Mouse (Mus musculus): ENCODE data around the gene Trmt10a. TPM values are rescaled to one million over a fixed set of nuclear protein-coding genes. Genes with fewer than 3 reads are reported as not detected.
"Not testable (repeated sequence)": the region's sequence is repeated elsewhere in the genome, so short reads cannot be mapped to it uniquely, and the experiment has no call there.

Trmt10a gene
- polyA plus RNA-seq, 1 experiment from 2014 or later, result 7.0 TPM

DNA sequence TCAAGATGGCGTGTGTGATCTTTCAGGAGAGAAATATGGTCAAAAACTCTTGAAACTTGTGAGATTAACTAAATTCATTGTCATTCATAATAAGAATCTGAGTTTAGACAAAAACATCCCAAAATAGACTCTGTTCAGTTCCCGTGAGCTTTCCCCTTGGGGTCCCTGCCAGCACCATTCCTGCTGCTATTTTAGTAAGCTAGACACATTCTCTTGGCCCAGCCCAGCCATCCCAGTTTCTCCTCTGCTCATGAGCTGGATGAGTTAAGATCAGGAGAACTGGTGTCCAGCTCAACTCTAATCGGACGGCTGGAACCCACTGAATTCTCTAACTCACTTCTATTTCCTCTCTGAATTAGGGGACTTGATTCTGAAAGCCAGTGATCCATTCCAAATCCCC is 26.4 kb upstream of the Trmt10a start:
- WGBS, result 93% methylated on average over 4 of the region's 4 CpGs
- H3K27me3 ChIP-seq, result no peaks in the 10 kb centered on the region
- H3K36me3 ChIP-seq, result no peaks in the 10 kb centered on the region
- no peaks in the 10 kb centered on the region for H3K4me1 ChIP-seq
- no peak overlapping the region for H3K4me2 ChIP-seq (replicated peaks)
- no peak overlapping the region for H3K27ac ChIP-seq (replicated peaks)
- ATAC-seq (replicated peaks), result no peak
- no peak overlapping the region for H3K9ac ChIP-seq (replicated peaks)
- no peak overlapping the region for H3K4me3 ChIP-seq
- no peaks in the 10 kb centered on the region for H3K9me3 ChIP-seq

DNA sequence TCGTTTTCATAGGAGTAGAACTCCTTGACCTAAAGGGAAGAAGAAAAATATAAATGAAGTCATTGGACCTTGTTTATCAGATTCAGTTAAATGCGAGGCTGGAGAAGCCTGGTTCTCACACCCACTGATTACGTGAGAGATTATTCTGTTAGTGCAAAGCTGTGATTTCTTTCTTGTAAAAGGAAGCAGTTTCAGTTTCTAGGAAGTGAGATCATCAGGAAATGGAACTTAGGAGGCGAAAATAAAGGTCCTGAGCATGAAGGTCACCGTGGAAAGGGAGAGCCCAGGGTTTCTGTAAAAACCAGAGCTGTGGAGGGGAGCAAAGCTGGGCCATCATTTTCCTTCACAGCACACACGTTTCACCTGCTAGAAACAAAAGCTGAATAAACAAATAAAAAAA is 24.9 kb upstream of the Trmt10a start:
- H3K4me3 ChIP-seq, result no peak overlapping the region
- no peaks in the 10 kb centered on the region for H3K4me1 ChIP-seq
- H3K27ac ChIP-seq (replicated peaks), result no peak overlapping the region
- no peak overlapping the region for H3K4me2 ChIP-seq (replicated peaks)
- H3K9me3 ChIP-seq, result no peaks in the 10 kb centered on the region
- no peaks in the 10 kb centered on the region for H3K27me3 ChIP-seq
- WGBS, result 73% methylated on average over 6 of the region's 6 CpGs
- no peak overlapping the region for H3K9ac ChIP-seq (replicated peaks)
- H3K36me3 ChIP-seq, result no peaks in the 10 kb centered on the region
- no peak for ATAC-seq (replicated peaks)

GRCm38 (mm10) chr3:138118831-138119230 is 24.4 kb upstream of the Trmt10a start:
- Histone ChIP-seq H3K4me3 (no peak overlapping the region), H3K9me3 (no peaks in the 10 kb centered on the region), H3K36me3 (no peaks in the 10 kb centered on the region), H3K4me2 (replicated peaks) (no peak overlapping the region), H3K27me3 (no peaks in the 10 kb centered on the region), H3K27ac (replicated peaks) (no peak overlapping the region), H3K4me1 (no peaks in the 10 kb centered on the region), H3K9ac (replicated peaks) (no peak overlapping the region)
- WGBS, result 78% methylated on average over 14 of the region's 14 CpGs
- no peak for ATAC-seq (replicated peaks)

- 93% methylated on average over 16 of the region's 16 CpGs for WGBS
- H3K4me3 ChIP-seq, result no peak overlapping the region
- no peak overlapping the region for H3K27ac ChIP-seq (replicated peaks)
- no peak for ATAC-seq (replicated peaks)
- no peaks in the 10 kb centered on the region for H3K36me3 ChIP-seq
- no peaks in the 10 kb centered on the region for H3K4me1 ChIP-seq
- H3K9ac ChIP-seq (replicated peaks), result no peak overlapping the region
- no peaks in the 10 kb centered on the region for H3K9me3 ChIP-seq
- H3K27me3 ChIP-seq, result no peaks in the 10 kb centered on the region
- H3K4me2 ChIP-seq (replicated peaks), result no peak overlapping the region
These were observed 23.7 kb upstream of the Trmt10a start for GRCm38 (mm10) chr3:138119444-138120105.

DNA sequence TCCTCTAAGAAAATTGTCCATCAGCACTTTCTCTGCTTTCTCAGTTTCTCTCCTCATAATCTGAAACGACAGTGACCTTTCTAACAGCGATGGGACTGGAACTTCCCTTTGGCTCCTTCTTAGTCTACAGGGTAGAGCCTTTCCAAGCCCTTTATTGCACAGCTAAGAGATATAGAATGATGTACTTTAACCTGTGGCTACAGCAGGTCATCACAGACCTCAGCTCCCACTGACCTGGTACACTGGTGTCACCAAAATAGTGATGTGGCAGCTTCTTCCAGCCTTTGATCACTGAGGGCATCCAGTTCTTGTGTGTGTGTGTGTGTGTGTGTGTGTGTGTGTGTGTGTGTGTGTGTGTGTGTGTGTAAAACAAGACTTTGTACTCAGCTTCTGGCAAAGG is 21.8 kb upstream of the Trmt10a start:
- 91% methylated on average over 2 of the region's 2 CpGs for WGBS

DNA sequence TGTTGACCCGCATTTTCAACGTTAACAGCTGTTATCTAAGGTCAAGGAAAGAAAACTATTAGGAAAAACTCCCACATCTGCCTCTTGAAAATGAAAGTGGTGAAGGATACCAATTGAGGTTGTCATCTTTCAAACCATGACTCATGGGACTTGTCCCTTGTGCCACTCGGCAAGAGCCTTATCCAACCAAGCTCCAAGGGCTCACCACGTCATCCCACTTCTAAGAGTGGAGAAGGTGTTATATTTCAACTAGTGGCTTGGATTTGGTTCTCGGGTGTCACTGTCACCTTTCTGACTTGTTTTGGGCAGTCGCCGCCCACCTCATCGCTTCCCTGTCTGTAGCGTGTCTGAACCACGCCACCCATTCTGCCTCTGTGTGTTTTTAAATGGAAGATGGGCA is 19.4 kb upstream of the Trmt10a start:
- no peak overlapping the region for H3K9ac ChIP-seq (replicated peaks)
- ATAC-seq (replicated peaks), result no peak
- H3K4me3 ChIP-seq, result no peak overlapping the region
- H3K36me3 ChIP-seq, result no peaks in the 10 kb centered on the region
- H3K27me3 ChIP-seq, result no peaks in the 10 kb centered on the region
- H3K27ac ChIP-seq (replicated peaks), result no peak overlapping the region
- 93% methylated on average over 10 of the region's 10 CpGs for WGBS
- H3K4me2 ChIP-seq (replicated peaks), result no peak overlapping the region
- no peaks in the 10 kb centered on the region for H3K4me1 ChIP-seq
- no peaks in the 10 kb centered on the region for H3K9me3 ChIP-seq

More for the DNA sequence above, 21.8 kb upstream of the Trmt10a start:
- Histone ChIP-seq H3K9me3 (no peaks in the 10 kb centered on the region), H3K27ac (replicated peaks) (no peak overlapping the region), H3K36me3 (no peaks in the 10 kb centered on the region), H3K27me3 (no peaks in the 10 kb centered on the region), H3K4me1 (no peaks in the 10 kb centered on the region), H3K4me2 (replicated peaks) (no peak overlapping the region), H3K4me3 (no peak overlapping the region), H3K9ac (replicated peaks) (no peak overlapping the region)
- ATAC-seq (replicated peaks), result no peak

- ATAC-seq (replicated peaks), result no peak
- Histone ChIP-seq H3K4me1 (peaks cover 5% of the 10 kb centered on the region; the same call in 1 of the 2 replicates), H3K9me3 (no peaks in the 10 kb centered on the region), H3K4me2 (replicated peaks) (no peak overlapping the region), H3K4me3 (no peak overlapping the region), H3K27ac (replicated peaks) (no peak overlapping the region), H3K36me3 (no peaks in the 10 kb centered on the region), H3K27me3 (no peaks in the 10 kb centered on the region), H3K9ac (replicated peaks) (no peak overlapping the region)
- WGBS, result 95% methylated on average over 6 of the region's 6 CpGs
These were observed 14.1 kb upstream of the Trmt10a start for GRCm38 (mm10) chr3:138129110-138129509.

DNA sequence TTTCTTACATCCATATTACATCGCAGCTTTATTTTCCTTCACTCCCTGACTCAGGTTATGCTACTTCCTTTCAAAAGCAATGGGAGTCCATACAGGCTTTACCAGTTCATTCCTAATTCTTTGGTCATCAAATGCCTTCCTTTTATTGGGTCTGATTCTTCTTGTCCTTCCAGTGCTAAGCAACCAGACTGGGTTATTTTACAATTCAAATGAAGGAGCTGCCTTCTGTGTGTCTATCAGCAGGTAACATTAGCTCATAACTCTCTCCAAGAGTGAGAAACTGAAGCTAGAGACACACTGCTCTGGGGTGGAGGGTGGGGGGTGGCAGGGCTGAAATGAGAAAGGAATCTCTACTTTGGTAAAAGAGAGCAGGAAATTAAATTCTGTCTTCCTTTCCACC is 12.6 kb upstream of the Trmt10a start:
- no peak for ATAC-seq (replicated peaks)
- Histone ChIP-seq H3K27me3 (no peaks in the 10 kb centered on the region), H3K36me3 (no peaks in the 10 kb centered on the region), H3K4me2 (replicated peaks) (no peak overlapping the region), H3K4me3 (no peak overlapping the region), H3K27ac (replicated peaks) (no peak overlapping the region), H3K9me3 (no peaks in the 10 kb centered on the region), H3K9ac (replicated peaks) (no peak overlapping the region), H3K4me1 (peaks cover 5% of the 10 kb centered on the region; the same call in 1 of the 2 replicates)
- WGBS, result 33% methylated on average over 1 of the region's 1 CpGs

DNA sequence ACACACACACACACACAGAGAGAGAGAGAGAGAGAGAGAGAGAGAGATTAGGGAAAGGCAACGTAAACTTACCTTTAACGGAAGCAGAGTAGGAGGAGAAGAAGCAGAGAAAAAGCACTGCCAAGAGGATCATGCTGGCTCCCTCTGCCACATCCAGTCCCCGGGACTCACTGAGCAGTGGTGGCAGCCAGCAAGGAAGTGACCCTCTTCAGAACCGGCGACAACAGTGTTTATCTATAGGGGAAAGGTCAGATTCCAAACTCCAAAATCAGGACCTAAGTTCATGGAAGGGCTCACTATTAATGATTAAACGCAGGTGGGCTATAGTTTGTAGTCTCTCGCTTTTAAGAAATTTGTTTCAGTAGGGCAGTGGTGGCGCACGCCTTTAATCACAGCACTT is 12.1 kb upstream of the Trmt10a start:
- WGBS, result 67% methylated on average over 9 of the region's 9 CpGs
- no peaks in the 10 kb centered on the region for H3K27me3 ChIP-seq
- H3K27ac ChIP-seq (replicated peaks), result no peak overlapping the region
- H3K9me3 ChIP-seq, result no peaks in the 10 kb centered on the region
- H3K36me3 ChIP-seq, result no peaks in the 10 kb centered on the region
- H3K4me1 ChIP-seq, result peaks cover 5% of the 10 kb centered on the region; the same call in 1 of the 2 replicates
- ATAC-seq (replicated peaks), result no peak
- H3K4me3 ChIP-seq, result no peak overlapping the region
- H3K4me2 ChIP-seq (replicated peaks), result no peak overlapping the region
- no peak overlapping the region for H3K9ac ChIP-seq (replicated peaks)

DNA sequence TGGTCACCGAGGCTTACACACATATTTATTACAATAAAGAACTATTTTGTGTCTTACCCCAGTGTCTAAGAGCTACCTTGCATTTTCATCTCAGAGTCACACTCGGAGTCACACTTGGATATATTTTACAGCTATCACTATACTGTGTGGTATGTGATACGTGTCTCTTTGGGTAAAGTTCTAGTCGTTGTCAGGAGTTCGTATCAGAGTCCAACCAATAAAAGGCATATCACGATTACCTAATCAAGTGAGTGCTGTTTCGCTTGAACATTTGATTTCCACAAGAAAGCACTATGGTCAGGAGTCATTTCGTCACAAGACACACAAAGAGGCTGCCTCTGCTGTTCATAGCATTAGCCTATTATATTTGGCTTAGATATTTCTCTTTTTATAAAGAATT is 9.8 kb upstream of the Trmt10a start:
- Histone ChIP-seq H3K4me2 (replicated peaks) (no peak overlapping the region), H3K4me1 (peaks cover 5% of the 10 kb centered on the region; the same call in 1 of the 2 replicates), H3K4me3 (no peak overlapping the region), H3K36me3 (no peaks in the 10 kb centered on the region), H3K27ac (replicated peaks) (no peak overlapping the region), H3K9ac (replicated peaks) (no peak overlapping the region), H3K27me3 (no peaks in the 10 kb centered on the region), H3K9me3 (no peaks in the 10 kb centered on the region)
- WGBS, result 89% methylated on average over 8 of the region's 8 CpGs
- no peak for ATAC-seq (replicated peaks)

DNA sequence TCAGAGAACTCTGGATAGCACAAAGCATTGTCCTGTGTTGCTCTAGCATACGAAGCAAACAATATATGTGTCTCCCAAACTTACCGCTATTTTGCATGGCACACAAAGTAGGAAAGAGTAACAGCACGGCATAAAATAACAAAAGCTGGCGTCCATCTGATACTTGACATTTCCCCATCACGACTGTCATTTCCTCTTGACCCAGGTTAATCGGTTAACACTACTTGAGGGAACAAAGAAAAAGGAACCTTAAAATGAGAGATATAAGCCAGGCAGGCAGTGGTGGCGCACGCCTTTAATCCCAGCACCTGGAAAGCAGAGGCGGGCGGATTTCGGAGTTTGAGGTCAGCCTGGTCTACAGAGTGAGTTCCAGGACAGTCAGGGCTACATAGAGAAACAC is 9.3 kb upstream of the Trmt10a start:
- 87% methylated on average over 11 of the region's 11 CpGs for WGBS
- peaks cover 5% of the 10 kb centered on the region; the same call in 1 of the 2 replicates for H3K4me1 ChIP-seq
- H3K9ac ChIP-seq (replicated peaks), result no peak overlapping the region
- no peaks in the 10 kb centered on the region for H3K27me3 ChIP-seq
- H3K9me3 ChIP-seq, result no peaks in the 10 kb centered on the region
- H3K36me3 ChIP-seq, result no peaks in the 10 kb centered on the region
- H3K4me2 ChIP-seq (replicated peaks), result no peak overlapping the region
- no peak overlapping the region for H3K4me3 ChIP-seq
- ATAC-seq (replicated peaks), result no peak
- H3K27ac ChIP-seq (replicated peaks), result no peak overlapping the region

GRCm38 (mm10) chr3:138134528-138134927 is 8.7 kb upstream of the Trmt10a start:
- ATAC-seq (replicated peaks), result no peak
- Histone ChIP-seq H3K27ac (replicated peaks) (no peak overlapping the region), H3K9me3 (no peaks in the 10 kb centered on the region), H3K9ac (replicated peaks) (no peak overlapping the region), H3K36me3 (no peaks in the 10 kb centered on the region), H3K4me1 (peaks cover 5% of the 10 kb centered on the region; the same call in 1 of the 2 replicates), H3K4me3 (no peak overlapping the region), H3K27me3 (no peaks in the 10 kb centered on the region), H3K4me2 (replicated peaks) (no peak overlapping the region)
- WGBS, result 100% methylated on average over 1 of the region's 1 CpGs

GRCm38 (mm10) chr3:138138146-138138545 is 5.1 kb upstream of the Trmt10a start:
- 97% methylated on average over 13 of the region's 13 CpGs for WGBS
- H3K4me3 ChIP-seq; ATAC-seq (replicated peaks); H3K9me3 ChIP-seq; H3K27me3 ChIP-seq; H3K9ac ChIP-seq (replicated peaks); H3K36me3 ChIP-seq; H3K27ac ChIP-seq (replicated peaks); H3K4me2 ChIP-seq (replicated peaks); H3K4me1 ChIP-seq: not testable (repeated sequence)

Data from forebrain, embryonic 15.5 days (tissue).